ENCODE assay signal across 9 mouse cellular contexts in genomic region chr8:115529568-115530342, GRCm38 (mm10).
A peak's percentile ranks its signal among the peaks of the same experiment; 100 is the strongest.
DNase-seq lines count a peak whose midpoint lies in the region; ATAC-seq and TF ChIP-seq lines count a peak whose summit lies in the region.
"Had no signal": no experiment of that assay in that cellular context is flagged by ENCODE, and none has a peak within 500 bp of the region (broad histone marks: within the 10 kb centered on the region; RNA-seq: fewer than 3 reads in every experiment).

No protein-coding gene starts in this region.

- H3K27ac ChIP-seq in heart, adult 2 months, result no peak overlapping the region
- H3K27ac ChIP-seq in stomach, postnatal 0 days (replicated peaks), result no peak overlapping the region
- H3K27ac ChIP-seq in midbrain, embryonic 15.5 days, result no peak overlapping the region
- H3K27ac ChIP-seq: layer of hippocampus, adult 2 months had no signal

- TF ChIP-seq CTCF in heart, adult 2 months (IDR thresholded peaks at IDR 0.05), result no peak
- TF ChIP-seq CTCF in stomach, postnatal 0 days (IDR thresholded peaks at IDR 0.05; ENCODE audit: low read depth), result no peak

- H3K36me3 ChIP-seq in heart, adult 2 months (ENCODE audit: control insufficient read depth, insufficient read depth, low read length), result no peaks in the 10 kb centered on the region
- no peaks in the 10 kb centered on the region for H3K36me3 ChIP-seq in stomach, postnatal 0 days (ENCODE audit: control insufficient read depth, insufficient read depth, low read length)
- H3K36me3 ChIP-seq in midbrain, embryonic 15.5 days (replicated peaks), result no peaks in the 10 kb centered on the region

- H3K79me2 ChIP-seq in heart, adult 2 months (replicated peaks; ENCODE audit: control insufficient read depth, insufficient read depth, low read length), result no peaks in the 10 kb centered on the region

- peak; percentile 54 to 83 for DNase-seq in adrenal gland, adult (ENCODE audit: inconsistent age in 2 of 2, low spot score in 1 of 2)
- DNase-seq in adrenal gland, postnatal 4 days (ENCODE audit: low spot score in 2 of 2), result no peak
- DNase-seq in heart, adult 2 months, result peak; percentile 24 to 29
- DNase-seq in kidney, postnatal 36 days, result peak; percentile 42 to 43
- no peak for DNase-seq in stomach, postnatal 0 days (ENCODE audit: low spot score)
- DNase-seq in cerebellum, adult 11-12 months, result no peak

- peak overlapping the region; percentile 29; the same call in 1 of the 2 replicates for H3K4me2 ChIP-seq in stomach, postnatal 0 days (replicated peaks; ENCODE audit: low read depth)
- H3K4me2 ChIP-seq in midbrain, embryonic 15.5 days, result no peak overlapping the region

- intact Hi-C loops in heart, adult 2 months (cut with DNase I), result no loop called here

- H3K9ac ChIP-seq in heart, adult 2 months (ENCODE audit: low read depth, low read length), result no peak overlapping the region; the same call in 1 of the 2 replicates
- no peak overlapping the region for H3K9ac ChIP-seq in stomach, postnatal 0 days (ENCODE audit: low read length)
- H3K9ac ChIP-seq in midbrain, embryonic 15.5 days, result no peak overlapping the region

- WGBS in heart, adult 2 months, result 21% methylated on average over 14 of the region's 14 CpGs
- 33% methylated on average over 14 of the region's 14 CpGs for WGBS in stomach, postnatal 0 days
- 49% methylated on average over 14 of the region's 14 CpGs for WGBS in midbrain, embryonic 15.5 days

- H3K4me1 ChIP-seq in heart, adult 2 months (ENCODE audit: control insufficient read depth, insufficient read depth, low read length), result peaks cover 3% of the 10 kb centered on the region
- no peaks in the 10 kb centered on the region for H3K4me1 ChIP-seq in stomach, postnatal 0 days (replicated peaks; ENCODE audit: control insufficient read depth, insufficient read depth)
- no peaks in the 10 kb centered on the region for H3K4me1 ChIP-seq in midbrain, embryonic 15.5 days

- no peak overlapping the region; the same call in 1 of the 2 replicates for H3K4me3 ChIP-seq in heart, adult 2 months
- H3K4me3 ChIP-seq in stomach, postnatal 0 days (ENCODE audit: low read depth, low read length), result no peak overlapping the region
- no peak overlapping the region for H3K4me3 ChIP-seq in midbrain, embryonic 15.5 days
- H3K4me3 ChIP-seq: layer of hippocampus, adult 2 months had no signal

- H3K9me3 ChIP-seq in stomach, postnatal 0 days (ENCODE audit: control insufficient read depth, low read length), result no peaks in the 10 kb centered on the region
- no peaks in the 10 kb centered on the region for H3K9me3 ChIP-seq in midbrain, embryonic 15.5 days

- H3K27me3 ChIP-seq in heart, adult 2 months (ENCODE audit: control insufficient read depth, insufficient read depth, low read length), result no peaks in the 10 kb centered on the region
- H3K27me3 ChIP-seq in stomach, postnatal 0 days (ENCODE audit: control insufficient read depth, insufficient read depth, low read length), result no peaks in the 10 kb centered on the region
- no peaks in the 10 kb centered on the region for H3K27me3 ChIP-seq in midbrain, embryonic 15.5 days (replicated peaks)

- ATAC-seq in CD4-positive, CD25-positive, alpha-beta regulatory T cell, adult 4 months, result peak; percentile 81
- ATAC-seq in stomach, postnatal 0 days (ENCODE audit: low FRiP score, low TSS enrichment), result 0 out of 2 replicates have a peak, but pooled peaks have one; percentile 24
- no peak for ATAC-seq in midbrain, embryonic 15.5 days (replicated peaks)

- no peak for TF ChIP-seq POLR2A in heart, adult 2 months (IDR thresholded peaks at IDR 0.05; ENCODE audit: insufficient read depth, low read depth, low read length)

- TF ChIP-seq EP300 in heart, adult 2 months (IDR thresholded peaks at IDR 0.05; ENCODE audit: insufficient read depth, low read depth, low read length), result no peak
- no peak for TF ChIP-seq EP300 in stomach, postnatal 0 days (optimal IDR thresholded peaks at IDR 0.05)

Comparison
In these comparisons a context has a peak if more than half of its experiments do, and no peak if none do; other contexts are left out.
1. DNase-seq: peak in adrenal gland, adult (2 of 2), heart, adult 2 months (2 of 2) and kidney, postnatal 36 days (2 of 2); none in adrenal gland, postnatal 4 days (0 of 2), stomach, postnatal 0 days (single experiment) and cerebellum, adult 11-12 months (single experiment).